Mouse (Mus musculus) myocyte (in vitro differentiated cells): ENCODE data around the gene Agmat. TPM values are rescaled to one million over a fixed set of nuclear protein-coding genes. Genes with fewer than 3 reads are reported as not detected.

ENCODE experiments used
- H3K27me3 ChIP-seq: one replicate; pipeline ENCODE4 v1.6.1; 2011; ENCODE audit not compliant: control insufficient read depth, insufficient read depth, insufficient read length
- H3K36me3 ChIP-seq: one replicate; pipeline ENCODE4 v1.6.1; 2011; ENCODE audit not compliant: control insufficient read depth, insufficient read depth
- H3K4me2 ChIP-seq: one replicate; pipeline ENCODE4 v1.6.1; 2011; ENCODE audit warnings: low read depth, control low read depth
- H3K4me3 ChIP-seq: one replicate; pipeline ENCODE4 v1.5.1; 2011; ENCODE audit warnings: mild to moderate bottlenecking, control low read depth, moderate library complexity
- H3K79me2 ChIP-seq: one replicate; pipeline ENCODE4 v1.6.1; 2011; ENCODE audit not compliant: control insufficient read depth, insufficient read depth
- H3ac ChIP-seq: one replicate; pipeline ENCODE4 v1.6.1; 2011; ENCODE audit not compliant: control insufficient read depth, insufficient read length
- CEBPB ChIP-seq: IDR thresholded peaks from 2 replicates; pipeline ENCODE4 v1.6.1; 2011; ENCODE audit warnings: mild to moderate bottlenecking, moderate library complexity; ENCODE audit not compliant: poor library complexity, insufficient read depth, severe bottlenecking
- E2F4 ChIP-seq: IDR thresholded peaks from one replicate; pipeline ENCODE4 v1.6.1; 2011; ENCODE audit warnings: mild to moderate bottlenecking, control low read depth, moderate library complexity; ENCODE audit not compliant: insufficient read depth
- MAX ChIP-seq: IDR thresholded peaks from one replicate; pipeline ENCODE4 v1.6.1; 2011; ENCODE audit warnings: low read depth, mild to moderate bottlenecking, control low read depth
- MYOD1 ChIP-seq, 3 experiments: IDR thresholded peaks; one replicate each; pipeline ENCODE4 v1.6.1; 2011; ENCODE audit warnings: control low read depth in 2 of 3, low read depth in 2 of 3, mild to moderate bottlenecking in 2 of 3, moderate library complexity in 1 of 3; ENCODE audit not compliant: insufficient read length in 2 of 3, control insufficient read depth in 1 of 3
- MYOG ChIP-seq, 3 experiments: IDR thresholded peaks; one replicate each; pipeline ENCODE4 v1.6.1; 2011; ENCODE audit warnings: control low read depth in 2 of 3, low read depth in 2 of 3, mild to moderate bottlenecking in 2 of 3; ENCODE audit not compliant: insufficient read length in 2 of 3, control insufficient read depth in 1 of 3, insufficient read depth in 1 of 3
- POLR2A ChIP-seq: IDR thresholded peaks from one replicate; pipeline ENCODE4 v1.6.1; 2011; ENCODE audit warnings: low read depth, mild to moderate bottlenecking, control low read depth, moderate library complexity; ENCODE audit not compliant: insufficient read length
- POLR2AphosphoS2 ChIP-seq: IDR thresholded peaks from one replicate; pipeline ENCODE4 v1.6.1; 2011; ENCODE audit warnings: low read depth, control low read depth; ENCODE audit not compliant: insufficient read length
- REST ChIP-seq: IDR thresholded peaks from one replicate; pipeline ENCODE4 v1.6.1; 2011; ENCODE audit warnings: mild to moderate bottlenecking, control low read depth, moderate library complexity; ENCODE audit not compliant: insufficient read depth, insufficient read length
- SRF ChIP-seq: IDR thresholded peaks from one replicate; pipeline ENCODE4 v1.6.1; 2011; ENCODE audit warnings: low read depth; ENCODE audit not compliant: control insufficient read depth, insufficient read length
- TCF12 ChIP-seq: IDR thresholded peaks from one replicate; pipeline ENCODE4 v1.6.1; 2011; ENCODE audit warnings: mild to moderate bottlenecking, control low read depth; ENCODE audit not compliant: poor library complexity, insufficient read depth, severe bottlenecking
- TCF3 ChIP-seq: IDR thresholded peaks from one replicate; pipeline ENCODE4 v1.6.1; 2011; ENCODE audit warnings: low read depth, control low read depth; ENCODE audit not compliant: insufficient read length
- USF1 ChIP-seq: IDR thresholded peaks from one replicate; pipeline ENCODE4 v1.6.1; 2011; ENCODE audit warnings: low read depth, mild to moderate bottlenecking, control low read depth, moderate library complexity
- polyA plus RNA-seq: library from polyadenylated mRNA; unstranded; fragments of >200 nt; fragmentation: generic; extraction: Trizol; gene quantifications from one replicate; pipeline ENCODE4 v1.2.1, GENCODE M21; 2012; ENCODE audit warnings: missing spikeins

Gene Agmat
- polyA plus RNA-seq, 1 experiment, result 0.72 TPM

GRCm38 (mm10) chr4:141755375-141755930 lies 9.0 kb downstream of the Agmat start:
- H3K79me2 ChIP-seq, result no peaks in the 10 kb centered on the region
- H3K4me2 ChIP-seq, result no peak overlapping the region
- TF ChIP-seq MYOG (IDR thresholded peaks at IDR 0.05; ENCODE audit: control insufficient read depth in 1 of 3, insufficient read depth in 1 of 3, insufficient read length in 2 of 3, low read depth in 2 of 3) (peak in 1 of 3 experiments; percentile 5), MAX (no peak)
- no peaks in the 10 kb centered on the region for H3K36me3 ChIP-seq
- no peak overlapping the region for H3ac ChIP-seq
- H3K27me3 ChIP-seq, result no peaks in the 10 kb centered on the region
- H3K4me3 ChIP-seq, result no peak overlapping the region

GRCm38 (mm10) chr4:141757124-141757523 lies 10.7 kb downstream of the Agmat start:
- Histone ChIP-seq H3ac (no peak overlapping the region), H3K4me3 (no peak overlapping the region), H3K79me2 (no peaks in the 10 kb centered on the region), H3K36me3 (peaks cover 5% of the 10 kb centered on the region), H3K27me3 (no peaks in the 10 kb centered on the region), H3K4me2 (no peak overlapping the region)
- TF ChIP-seq POLR2AphosphoS2 (no peak), POLR2A (no peak), TCF12 (no peak), TCF3 (no peak), MYOG (IDR thresholded peaks at IDR 0.05; ENCODE audit: control insufficient read depth in 1 of 3, insufficient read depth in 1 of 3, insufficient read length in 2 of 3, low read depth in 2 of 3) (no peak), MAX (no peak)

GRCm38 (mm10) chr4:141758874-141759542 lies 12.5 kb downstream of the Agmat start:
- Histone ChIP-seq H3K4me3 (no peak overlapping the region), H3ac (no peak overlapping the region), H3K27me3 (no peaks in the 10 kb centered on the region), H3K36me3 (peaks cover 10% of the 10 kb centered on the region), H3K4me2 (no peak overlapping the region), H3K79me2 (no peaks in the 10 kb centered on the region)
- TF ChIP-seq POLR2AphosphoS2 (no peak), POLR2A (no peak)

- no peaks in the 10 kb centered on the region for H3K79me2 ChIP-seq
- TF ChIP-seq MAX (no peak), REST (no peak), CEBPB (no peak), MYOD1 (IDR thresholded peaks at IDR 0.05; ENCODE audit: control insufficient read depth in 1 of 3, insufficient read length in 2 of 3, low read depth in 2 of 3) (no peak), TCF3 (no peak), E2F4 (no peak), SRF (no peak), MYOG (IDR thresholded peaks at IDR 0.05; ENCODE audit: control insufficient read depth in 1 of 3, insufficient read depth in 1 of 3, insufficient read length in 2 of 3, low read depth in 2 of 3) (no peak), USF1 (no peak), POLR2AphosphoS2 (no peak), POLR2A (no peak), TCF12 (no peak)
- H3K36me3 ChIP-seq, result peaks cover 18% of the 10 kb centered on the region
Measured at GRCm38 (mm10) chr4:141760942-141761341, 14.5 kb downstream of the Agmat start.

GRCm38 (mm10) chr4:141762102-141762598 lies 15.7 kb downstream of the Agmat start:
- TF ChIP-seq POLR2AphosphoS2 (no peak), TCF12 (no peak)
- no peak overlapping the region for H3ac ChIP-seq
- no peaks in the 10 kb centered on the region for H3K27me3 ChIP-seq
- no peak overlapping the region for H3K4me3 ChIP-seq
- H3K79me2 ChIP-seq, result no peaks in the 10 kb centered on the region
- no peak overlapping the region for H3K4me2 ChIP-seq
- H3K36me3 ChIP-seq, result peaks cover 18% of the 10 kb centered on the region

More at GRCm38 (mm10) chr4:141760942-141761341, 14.5 kb downstream of the Agmat start:
- Histone ChIP-seq H3ac (no peak overlapping the region), H3K27me3 (no peaks in the 10 kb centered on the region), H3K4me3 (no peak overlapping the region), H3K4me2 (no peak overlapping the region)

GRCm38 (mm10) chr4:141763476-141763875 lies 17.0 kb downstream of the Agmat start:
- H3K36me3 ChIP-seq, result peaks cover 18% of the 10 kb centered on the region
- H3ac ChIP-seq, result no peak overlapping the region
- H3K4me3 ChIP-seq, result no peak overlapping the region

More at GRCm38 (mm10) chr4:141763476-141763875, 17.0 kb downstream of the Agmat start:
- Histone ChIP-seq H3K79me2 (no peaks in the 10 kb centered on the region), H3K4me2 (no peak overlapping the region), H3K27me3 (no peaks in the 10 kb centered on the region)
- TF ChIP-seq MAX, result no peak
- TF ChIP-seq CEBPB, result no peak
- TF ChIP-seq MYOG (IDR thresholded peaks at IDR 0.05; ENCODE audit: control insufficient read depth in 1 of 3, insufficient read depth in 1 of 3, insufficient read length in 2 of 3, low read depth in 2 of 3), result no peak
- no peak for TF ChIP-seq REST
- TF ChIP-seq MYOD1 (IDR thresholded peaks at IDR 0.05; ENCODE audit: control insufficient read depth in 1 of 3, insufficient read length in 2 of 3, low read depth in 2 of 3), result no peak
- no peak for TF ChIP-seq TCF3
- TF ChIP-seq SRF, result no peak
- TF ChIP-seq POLR2A, result no peak
